Mouse (Mus musculus): Measurements from ENCODE around the gene Actn4. TPM values are rescaled to one million over a fixed set of nuclear protein-coding genes. Genes with fewer than 3 reads are reported as not detected.

The Actn4 gene
- polyA plus RNA-seq, 1 experiment from 2014 or later: 101 TPM

GRCm38 (mm10) chr7:28883039-28883438 lies 79.1 kb downstream of the Actn4 start:
- 63% methylated on average over 11 of the region's 11 CpGs for WGBS

GRCm38 (mm10) chr7:28881199-28881598 lies 80.9 kb downstream of the Actn4 start, which contains the start of gene Capn12:
Gene Capn12, plus strand, starts transcription at chr7:28881422.
- no peak for ATAC-seq
- Histone ChIP-seq H3K4me3 (ENCODE audit: low read depth, low read length) (no peak within 1 kb of the TSS), H3K27me3 (replicated peaks; ENCODE audit: control insufficient read depth, insufficient read depth, low read length) (no peaks in the 10 kb centered on the region), H3K4me1 (ENCODE audit: control insufficient read depth, insufficient read depth, low read length) (no peaks in the 10 kb centered on the region), H3K9me3 (replicated peaks; ENCODE audit: control insufficient read depth, low read length) (no peaks in the 10 kb centered on the region), H3K4me2 (ENCODE audit: low read length) (no peak within 1 kb of the TSS), H3K36me3 (ENCODE audit: control insufficient read depth, insufficient read depth, low read length) (no peaks in the 10 kb centered on the region), H3K27ac (ENCODE audit: low read depth, low read length) (no peak within 1 kb of the TSS), H3K9ac (ENCODE audit: low read length) (no peak within 1 kb of the TSS)
- WGBS: 32% methylated on average over 13 of the region's 13 CpGs
- DNase-seq (ENCODE audit: low spot score): no peak

More at GRCm38 (mm10) chr7:28883039-28883438, 79.1 kb downstream of the Actn4 start:
- H3K27ac ChIP-seq (ENCODE audit: low read depth, low read length): no peak overlapping the region
- H3K4me3 ChIP-seq (ENCODE audit: low read depth, low read length): no peak overlapping the region
- H3K9ac ChIP-seq (ENCODE audit: low read length): no peak overlapping the region
- H3K27me3 ChIP-seq (replicated peaks; ENCODE audit: control insufficient read depth, insufficient read depth, low read length): peaks cover 9% of the 10 kb centered on the region
- no peaks in the 10 kb centered on the region for H3K36me3 ChIP-seq (ENCODE audit: control insufficient read depth, insufficient read depth, low read length)
- no peak for ATAC-seq
- no peak overlapping the region for H3K4me2 ChIP-seq (ENCODE audit: low read length)
- no peak for DNase-seq (ENCODE audit: low spot score)
- H3K4me1 ChIP-seq (ENCODE audit: control insufficient read depth, insufficient read depth, low read length): no peaks in the 10 kb centered on the region
- H3K9me3 ChIP-seq (replicated peaks; ENCODE audit: control insufficient read depth, low read length): no peaks in the 10 kb centered on the region

DNA sequence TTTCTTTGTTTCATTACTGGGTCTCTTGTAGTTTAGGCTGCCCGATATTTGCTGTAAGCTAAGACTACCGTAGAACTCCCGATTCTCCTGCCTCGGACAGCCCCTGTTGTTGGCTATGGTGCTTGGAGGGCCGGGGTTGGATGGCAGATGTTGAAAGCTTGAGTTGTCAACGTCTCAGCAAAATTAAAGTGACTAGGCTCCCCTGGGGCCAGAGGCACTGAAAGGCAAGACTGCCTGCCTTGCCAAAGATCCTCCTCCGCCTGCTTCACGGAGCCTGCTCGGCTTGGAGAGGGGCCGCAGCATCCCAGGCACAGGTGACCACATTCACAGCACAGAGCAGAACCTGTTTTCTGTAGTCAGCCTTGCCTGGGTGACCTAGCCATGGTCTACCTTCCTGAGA lies 81.6 kb downstream of the Actn4 start:
- H3K4me1 ChIP-seq (ENCODE audit: control insufficient read depth, insufficient read depth, low read length): no peaks in the 10 kb centered on the region
- no peak overlapping the region for H3K4me2 ChIP-seq (ENCODE audit: low read length)
- H3K4me3 ChIP-seq (ENCODE audit: low read depth, low read length): no peak overlapping the region
- H3K36me3 ChIP-seq (ENCODE audit: control insufficient read depth, insufficient read depth, low read length): no peaks in the 10 kb centered on the region
- H3K27ac ChIP-seq (ENCODE audit: low read depth, low read length): no peak overlapping the region
- DNase-seq (ENCODE audit: low spot score): no peak
- H3K9ac ChIP-seq (ENCODE audit: low read length): no peak overlapping the region
- H3K27me3 ChIP-seq (replicated peaks; ENCODE audit: control insufficient read depth, insufficient read depth, low read length): no peaks in the 10 kb centered on the region
- 82% methylated on average over 10 of the region's 10 CpGs for WGBS
- ATAC-seq: no peak
- no peaks in the 10 kb centered on the region for H3K9me3 ChIP-seq (replicated peaks; ENCODE audit: control insufficient read depth, low read length)

- no peaks in the 10 kb centered on the region for H3K27me3 ChIP-seq (replicated peaks; ENCODE audit: control insufficient read depth, insufficient read depth, low read length)
- no peak overlapping the region for H3K4me3 ChIP-seq (ENCODE audit: low read depth, low read length)
- H3K9ac ChIP-seq (ENCODE audit: low read length): no peak overlapping the region
- no peaks in the 10 kb centered on the region for H3K9me3 ChIP-seq (replicated peaks; ENCODE audit: control insufficient read depth, low read length)
- no peaks in the 10 kb centered on the region for H3K36me3 ChIP-seq (ENCODE audit: control insufficient read depth, insufficient read depth, low read length)
- 75% methylated on average over 7 of the region's 7 CpGs for WGBS
- no peaks in the 10 kb centered on the region for H3K4me1 ChIP-seq (ENCODE audit: control insufficient read depth, insufficient read depth, low read length)
- H3K27ac ChIP-seq (ENCODE audit: low read depth, low read length): no peak overlapping the region
- DNase-seq (ENCODE audit: low spot score) (no peak), ATAC-seq (no peak)
- no peak overlapping the region for H3K4me2 ChIP-seq (ENCODE audit: low read length)
These were observed 82.5 kb downstream of the Actn4 start for GRCm38 (mm10) chr7:28879606-28880005.

GRCm38 (mm10) chr7:28877856-28878255 lies 84.3 kb downstream of the Actn4 start:
- WGBS: 81% methylated on average over 4 of the region's 4 CpGs
- no peaks in the 10 kb centered on the region for H3K27me3 ChIP-seq (replicated peaks; ENCODE audit: control insufficient read depth, insufficient read depth, low read length)
- H3K4me3 ChIP-seq (ENCODE audit: low read depth, low read length): no peak overlapping the region
- no peak for DNase-seq (ENCODE audit: low spot score)
- H3K4me1 ChIP-seq (ENCODE audit: control insufficient read depth, insufficient read depth, low read length): no peaks in the 10 kb centered on the region
- H3K36me3 ChIP-seq (ENCODE audit: control insufficient read depth, insufficient read depth, low read length): no peaks in the 10 kb centered on the region
- no peak overlapping the region for H3K4me2 ChIP-seq (ENCODE audit: low read length)
- no peak overlapping the region for H3K9ac ChIP-seq (ENCODE audit: low read length)
- no peak for ATAC-seq
- H3K9me3 ChIP-seq (replicated peaks; ENCODE audit: control insufficient read depth, low read length): no peaks in the 10 kb centered on the region
- no peak overlapping the region for H3K27ac ChIP-seq (ENCODE audit: low read depth, low read length)

GRCm38 (mm10) chr7:28877155-28877554 lies 85.0 kb downstream of the Actn4 start:
- DNase-seq (ENCODE audit: low spot score) (no peak), ATAC-seq (no peak)
- Histone ChIP-seq H3K36me3 (ENCODE audit: control insufficient read depth, insufficient read depth, low read length) (no peaks in the 10 kb centered on the region), H3K27me3 (replicated peaks; ENCODE audit: control insufficient read depth, insufficient read depth, low read length) (no peaks in the 10 kb centered on the region), H3K27ac (ENCODE audit: low read depth, low read length) (no peak overlapping the region), H3K4me2 (ENCODE audit: low read length) (no peak overlapping the region), H3K4me1 (ENCODE audit: control insufficient read depth, insufficient read depth, low read length) (no peaks in the 10 kb centered on the region), H3K9me3 (replicated peaks; ENCODE audit: control insufficient read depth, low read length) (no peaks in the 10 kb centered on the region), H3K4me3 (ENCODE audit: low read depth, low read length) (no peak overlapping the region), H3K9ac (ENCODE audit: low read length) (no peak overlapping the region)
- WGBS: 93% methylated on average over 7 of the region's 7 CpGs

DNA sequence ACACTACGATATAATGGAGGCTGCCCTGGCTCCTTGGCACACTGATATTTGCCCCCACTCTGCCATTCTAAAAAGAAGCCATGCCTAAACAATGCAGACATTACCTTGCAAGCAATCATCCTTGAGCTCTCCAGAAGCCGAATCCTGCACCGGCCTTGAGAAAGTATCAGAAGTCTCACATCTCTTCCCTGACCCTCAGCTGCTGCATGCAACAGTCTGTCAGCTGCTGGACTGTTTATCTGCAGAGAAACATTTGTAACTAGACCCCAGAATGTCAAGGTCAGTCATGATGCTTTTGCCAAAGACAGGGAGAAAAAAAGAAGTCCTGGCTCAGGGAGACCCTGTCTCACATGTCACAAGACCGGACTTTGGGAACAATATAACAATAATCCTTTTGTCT lies 86.0 kb downstream of the Actn4 start:
- no peak overlapping the region for H3K27ac ChIP-seq (ENCODE audit: low read depth, low read length)
- WGBS: 78% methylated on average over 4 of the region's 4 CpGs

GRCm38 (mm10) chr7:28874565-28874964 lies 87.6 kb downstream of the Actn4 start:
- no peak for ATAC-seq
- H3K9ac ChIP-seq (ENCODE audit: low read length): no peak overlapping the region
- 79% methylated on average over 2 of the region's 2 CpGs for WGBS
- no peak overlapping the region for H3K4me2 ChIP-seq (ENCODE audit: low read length)
- no peaks in the 10 kb centered on the region for H3K4me1 ChIP-seq (ENCODE audit: control insufficient read depth, insufficient read depth, low read length)
- H3K36me3 ChIP-seq (ENCODE audit: control insufficient read depth, insufficient read depth, low read length): no peaks in the 10 kb centered on the region
- no peak overlapping the region for H3K27ac ChIP-seq (ENCODE audit: low read depth, low read length)
- H3K27me3 ChIP-seq (replicated peaks; ENCODE audit: control insufficient read depth, insufficient read depth, low read length): no peaks in the 10 kb centered on the region
- H3K9me3 ChIP-seq (replicated peaks; ENCODE audit: control insufficient read depth, low read length): no peaks in the 10 kb centered on the region
- H3K4me3 ChIP-seq (ENCODE audit: low read depth, low read length): no peak overlapping the region
- DNase-seq (ENCODE audit: low spot score): no peak

More for the DNA sequence above, 86.0 kb downstream of the Actn4 start:
- no peak for DNase-seq (ENCODE audit: low spot score)
- no peaks in the 10 kb centered on the region for H3K4me1 ChIP-seq (ENCODE audit: control insufficient read depth, insufficient read depth, low read length)
- no peaks in the 10 kb centered on the region for H3K36me3 ChIP-seq (ENCODE audit: control insufficient read depth, insufficient read depth, low read length)
- no peak overlapping the region for H3K9ac ChIP-seq (ENCODE audit: low read length)
- no peak overlapping the region for H3K4me3 ChIP-seq (ENCODE audit: low read depth, low read length)
- H3K27me3 ChIP-seq (replicated peaks; ENCODE audit: control insufficient read depth, insufficient read depth, low read length): no peaks in the 10 kb centered on the region
- no peaks in the 10 kb centered on the region for H3K9me3 ChIP-seq (replicated peaks; ENCODE audit: control insufficient read depth, low read length)
- no peak for ATAC-seq
- H3K4me2 ChIP-seq (ENCODE audit: low read length): no peak overlapping the region

DNA sequence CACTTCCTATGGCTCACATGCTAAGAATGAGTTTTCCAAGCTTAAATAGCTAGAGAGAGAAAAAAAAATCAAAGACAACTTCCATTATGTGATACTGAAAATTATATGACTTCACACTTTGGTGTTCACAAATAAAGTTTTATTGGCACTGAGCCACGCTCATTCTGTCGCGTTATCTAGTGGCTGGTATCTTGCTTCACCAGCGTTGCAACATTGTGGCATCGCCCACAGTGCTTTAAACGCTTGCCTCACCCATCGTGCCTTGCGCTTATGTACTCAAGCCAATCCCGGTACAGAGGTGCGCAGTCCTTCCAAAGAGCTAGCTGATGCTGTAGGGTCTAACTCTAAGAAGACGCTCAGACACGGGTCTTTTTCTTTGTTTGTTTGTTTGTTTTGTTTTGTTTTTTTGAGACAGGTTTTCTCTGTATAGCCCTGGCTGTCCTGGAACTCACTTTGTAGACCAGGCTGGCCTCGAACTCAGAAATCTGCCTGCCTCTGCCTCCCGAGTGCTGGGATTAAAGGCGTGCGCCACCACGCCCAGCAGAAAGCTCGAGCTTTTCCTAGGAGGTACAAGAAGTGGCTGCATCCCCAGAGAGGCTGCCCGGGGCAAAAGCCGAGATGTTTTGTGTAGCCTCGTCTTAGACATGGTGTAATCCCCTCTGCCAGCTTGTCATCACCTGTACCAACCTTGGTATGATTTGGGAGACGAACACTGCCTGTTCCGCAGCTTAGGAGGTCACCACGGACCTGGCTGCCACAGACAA lies 91.1 kb downstream of the Actn4 start:
- no peak overlapping the region for H3K4me3 ChIP-seq (ENCODE audit: low read depth, low read length)
- H3K4me1 ChIP-seq (ENCODE audit: control insufficient read depth, insufficient read depth, low read length): no peaks in the 10 kb centered on the region
- H3K9ac ChIP-seq (ENCODE audit: low read length): no peak overlapping the region
- no peak overlapping the region for H3K27ac ChIP-seq (ENCODE audit: low read depth, low read length)
- WGBS: 89% methylated on average over 24 of the region's 24 CpGs
- DNase-seq (ENCODE audit: low spot score) (no peak), ATAC-seq (no peak)
- no peak overlapping the region for H3K4me2 ChIP-seq (ENCODE audit: low read length)
- no peaks in the 10 kb centered on the region for H3K36me3 ChIP-seq (ENCODE audit: control insufficient read depth, insufficient read depth, low read length)
- no peaks in the 10 kb centered on the region for H3K27me3 ChIP-seq (replicated peaks; ENCODE audit: control insufficient read depth, insufficient read depth, low read length)
- no peaks in the 10 kb centered on the region for H3K9me3 ChIP-seq (replicated peaks; ENCODE audit: control insufficient read depth, low read length)
